Mouse (Mus musculus): ENCODE results near the gene Bend5.

The Bend5 gene

GRCm38 (mm10) chr4:111487233-111487843, 72.5 kb downstream of the Bend5 start:
- DNase-seq = no peak

GRCm38 (mm10) chr4:111493750-111494404, 79.1 kb downstream of the Bend5 start:
- DNase-seq = peak; percentile 16

- peak; percentile 67 for DNase-seq
Observed at GRCm38 (mm10) chr4:111495949-111496348, 81.1 kb downstream of the Bend5 start.

DNA sequence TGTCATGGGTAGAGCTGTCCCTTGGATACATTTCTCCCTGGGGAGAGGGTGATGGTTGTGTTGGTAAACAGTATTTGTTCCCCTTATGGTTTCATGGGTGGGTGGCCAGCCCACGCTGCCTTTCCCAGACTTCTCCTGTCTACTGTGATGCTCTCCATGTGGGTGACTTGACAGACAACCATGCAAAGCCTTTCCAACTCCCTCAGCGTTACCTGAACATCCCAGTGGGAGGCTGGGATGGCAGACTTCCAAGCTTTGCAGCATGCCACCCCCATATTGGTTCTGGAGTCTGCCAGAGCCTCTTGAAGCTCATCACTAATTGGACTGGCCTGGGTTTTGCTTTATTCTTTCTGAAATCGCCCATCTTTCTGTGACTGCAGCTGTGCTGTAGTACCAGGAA, 83.9 kb downstream of the Bend5 start:
- DNase-seq = no peak

DNA sequence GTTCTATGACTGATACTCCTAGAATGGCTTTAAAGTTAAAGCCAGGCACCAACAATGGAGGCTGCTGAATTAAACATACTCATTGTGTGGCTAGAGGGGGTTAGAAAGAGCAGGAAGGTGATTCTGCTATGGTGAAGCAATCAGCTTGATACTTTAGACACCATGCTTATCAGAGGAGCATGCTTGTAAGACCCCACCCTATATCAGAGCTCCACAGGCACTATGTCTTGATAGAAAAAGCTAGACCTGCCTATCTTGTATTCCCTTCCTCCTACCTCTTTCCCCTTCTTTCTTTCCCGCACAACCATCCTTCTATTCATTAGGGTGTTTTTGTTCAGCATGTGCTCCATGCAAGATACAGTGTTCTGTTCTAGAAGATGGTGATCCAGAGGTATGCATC, 86.6 kb downstream of the Bend5 start:
- no peak for DNase-seq

DNA sequence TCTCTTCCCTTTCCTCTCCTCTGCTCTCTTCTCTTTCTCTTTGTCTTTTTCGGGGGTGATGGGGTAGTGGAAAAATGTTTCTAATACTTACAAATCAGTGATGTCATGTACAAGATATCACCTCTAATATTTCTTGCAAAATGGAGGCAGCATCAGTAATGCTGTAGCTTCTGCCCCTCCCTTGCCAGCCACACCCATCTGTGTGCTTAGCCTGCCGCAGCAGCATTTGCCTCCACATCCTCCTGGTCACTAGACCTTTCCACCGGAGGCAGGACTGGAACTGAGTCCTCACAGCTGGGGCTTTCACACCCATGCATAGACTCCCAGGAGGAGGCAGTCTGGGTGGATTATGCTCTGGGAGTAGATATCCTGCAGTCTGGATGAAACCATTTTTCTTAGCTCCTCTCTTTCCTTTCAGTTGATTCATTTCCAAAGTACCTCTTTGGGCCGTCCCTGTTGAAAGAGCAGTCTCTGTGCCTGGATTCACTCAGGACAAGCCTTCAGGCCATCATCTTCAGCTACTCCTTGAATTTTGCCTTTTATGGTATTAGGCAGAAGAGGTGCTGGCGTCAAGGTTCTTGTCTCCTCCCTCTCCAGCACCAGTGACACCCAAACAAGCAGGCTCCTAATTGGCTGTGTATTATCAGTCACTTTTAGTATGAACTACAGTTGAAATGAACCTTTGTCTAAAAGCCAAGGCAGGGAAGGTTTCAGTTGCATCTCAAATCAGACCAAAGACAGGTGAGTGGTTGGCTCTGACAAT, 88.3 kb downstream of the Bend5 start:
- no peak for DNase-seq

GRCm38 (mm10) chr4:111504952-111505351, 90.1 kb downstream of the Bend5 start:
- no peak for DNase-seq
